Mouse (Mus musculus): ENCODE measurements at regions not wholly inside any gene's neighbourhood (a gene's known extent, or its start where the extent isn't known, plus 50 kb on each side); places are given as distances from the start of the nearest gene placed in this dataset.

GRCm38 (mm10) chr9:89858005-89858404, 51.7 kb upstream of the Rasgrf1 start:
- no peak for DNase-seq

- no peak for DNase-seq
Observed at GRCm38 (mm10) chr9:89850491-89851282, 59.0 kb upstream of the Rasgrf1 start.

- no peak for DNase-seq
Observed at GRCm38 (mm10) chr9:89849947-89850346, 59.8 kb upstream of the Rasgrf1 start.

GRCm38 (mm10) chr9:89848571-89848970, 61.1 kb upstream of the Rasgrf1 start:
- no peak for DNase-seq

- no peak for DNase-seq
Observed at GRCm38 (mm10) chr9:89846973-89847372, 62.7 kb upstream of the Rasgrf1 start.

- no peak for DNase-seq
Observed at GRCm38 (mm10) chr9:89842776-89843089, 67.0 kb upstream of the Rasgrf1 start.

- no peak for DNase-seq
Observed at GRCm38 (mm10) chr9:89841866-89842775, 67.6 kb upstream of the Rasgrf1 start.

- no peak for DNase-seq
Observed at GRCm38 (mm10) chr9:89841371-89841770, 68.3 kb upstream of the Rasgrf1 start.

GRCm38 (mm10) chr9:89836454-89837245, 73.1 kb upstream of the Rasgrf1 start:
- no peak for DNase-seq

- no peak for DNase-seq
Observed at GRCm38 (mm10) chr9:89833596-89833995, 76.1 kb upstream of the Rasgrf1 start.

- DNase-seq: no peak
Observed at GRCm38 (mm10) chr9:89831855-89832254, 77.9 kb upstream of the Rasgrf1 start.

GRCm38 (mm10) chr9:89828156-89828555, 81.6 kb upstream of the Rasgrf1 start:
- no peak for DNase-seq

GRCm38 (mm10) chr9:89827564-89827963, 82.1 kb upstream of the Rasgrf1 start:
- no peak for DNase-seq

- DNase-seq: peak; percentile 82 to 95
Observed at GRCm38 (mm10) chr9:89826712-89827548, 82.8 kb upstream of the Rasgrf1 start.

GRCm38 (mm10) chr9:89821853-89822243, 83.6 kb upstream of the Ankrd34c start:
- no peak for DNase-seq

GRCm38 (mm10) chr9:89821109-89821852, 83.0 kb upstream of the Ankrd34c start:
- DNase-seq: peak in 1 of 2 experiments; percentile 10

GRCm38 (mm10) chr9:89813616-89814318, 75.5 kb upstream of the Ankrd34c start:
- DNase-seq: no peak

- no peak for DNase-seq
Observed at GRCm38 (mm10) chr9:89807381-89807780, 69.1 kb upstream of the Ankrd34c start.

GRCm38 (mm10) chr9:89802658-89803057, 64.4 kb upstream of the Ankrd34c start:
- peak in 1 of 2 experiments; percentile 38 for DNase-seq

GRCm38 (mm10) chr9:89793018-89793417, 54.7 kb upstream of the Ankrd34c start:
- DNase-seq: peak; percentile 48 to 76

- DNase-seq: no peak
Observed at GRCm38 (mm10) chr9:89789926-89790325, 51.7 kb upstream of the Ankrd34c start.
